Mouse (Mus musculus): ENCODE data around the gene Ovol1.

DNA sequence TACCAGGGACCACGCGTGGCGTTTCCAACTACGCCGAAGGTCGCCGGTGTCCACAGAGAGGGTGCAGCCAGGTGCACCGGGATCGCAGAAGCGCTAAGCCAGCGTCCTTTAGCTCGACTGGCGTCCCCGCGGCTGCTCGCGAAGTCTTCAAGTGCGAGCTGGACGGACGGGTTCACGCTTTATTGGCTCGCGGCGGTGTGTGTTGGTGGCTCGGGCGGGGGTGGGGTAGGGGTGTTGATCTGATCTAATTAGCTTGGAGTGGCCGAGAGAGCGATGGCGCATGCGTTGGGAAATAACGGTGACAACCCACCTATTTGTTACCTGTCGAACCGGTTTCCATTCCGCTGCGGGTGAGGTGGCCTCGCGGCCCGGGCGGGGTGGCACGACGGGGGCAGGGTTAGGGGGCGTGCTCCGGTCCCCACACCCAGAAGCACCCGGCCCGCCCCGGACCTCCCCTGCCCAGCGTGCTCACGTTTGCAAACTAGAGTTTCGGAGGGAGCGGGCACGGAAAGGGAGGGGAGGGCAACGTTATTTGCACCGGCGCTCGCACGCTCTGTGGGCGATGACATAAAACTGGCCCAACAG is at the start of gene Ovol1:
- no peak for TF ChIP-seq CTCF (conservative IDR thresholded peaks at IDR 0.05; ENCODE audit: low read length)
- TF ChIP-seq NANOG (IDR thresholded peaks at IDR 0.05; ENCODE audit: borderline replicate concordance, low read length): no peak

All from E14TG2a.4 (cell line).